ENCODE assay signal across 30 mouse cellular contexts in genomic region chr2:156668625-156669024, GRCm38 (mm10).
"Had no signal": no experiment of that assay in that cellular context is flagged by ENCODE, and none has a peak within 500 bp of the region (broad histone marks: within the 10 kb centered on the region; RNA-seq: fewer than 3 reads in every experiment).

No protein-coding gene starts in this region.

- H3K9me3 ChIP-seq: heart, embryonic 12.5 days; heart, embryonic 13.5 days; heart, embryonic 15.5 days; hindbrain, embryonic 10.5 days; hindbrain, embryonic 12.5 days; hindbrain, embryonic 13.5 days; hindbrain, embryonic 15.5 days; intestine, embryonic 15.5 days; kidney, embryonic 15.5 days had no signal

- H3K27ac ChIP-seq: heart, embryonic 13.5 days; heart, embryonic 15.5 days; hindbrain, embryonic 10.5 days; hindbrain, embryonic 12.5 days; hindbrain, embryonic 13.5 days; hindbrain, embryonic 14.5 days; hindbrain, embryonic 15.5 days; hindbrain, postnatal 0 days; intestine, embryonic 15.5 days; kidney, embryonic 15.5 days; kidney, postnatal 0 days; layer of hippocampus, adult 2 months had no signal

- H3K9ac ChIP-seq: heart, embryonic 12.5 days; heart, embryonic 13.5 days; heart, embryonic 15.5 days; hindbrain, embryonic 12.5 days; hindbrain, embryonic 13.5 days; hindbrain, embryonic 14.5 days; hindbrain, embryonic 15.5 days; intestine, embryonic 15.5 days; kidney, embryonic 15.5 days had no signal

- H3K4me3 ChIP-seq: heart, embryonic 12.5 days; heart, embryonic 13.5 days; heart, embryonic 15.5 days; hindbrain, embryonic 10.5 days; hindbrain, embryonic 12.5 days; hindbrain, embryonic 13.5 days; hindbrain, embryonic 15.5 days; intestine, embryonic 15.5 days; kidney, embryonic 15.5 days; layer of hippocampus, adult 2 months; left cerebral cortex, adult 2 months had no signal

- H3K4me1 ChIP-seq: heart, embryonic 13.5 days; heart, embryonic 15.5 days; intestine, embryonic 15.5 days; kidney, embryonic 15.5 days had no signal

- H3K27me3 ChIP-seq: hindbrain, embryonic 12.5 days; hindbrain, embryonic 15.5 days; intestine, embryonic 15.5 days; kidney, embryonic 15.5 days had no signal

- H3K36me3 ChIP-seq: heart, embryonic 12.5 days; heart, embryonic 13.5 days; heart, embryonic 15.5 days; hindbrain, embryonic 10.5 days; hindbrain, embryonic 12.5 days; hindbrain, embryonic 13.5 days; hindbrain, embryonic 15.5 days; intestine, embryonic 15.5 days; kidney, embryonic 15.5 days had no signal

- DNase-seq: heart, postnatal 10 days; heart, postnatal 14 days; heart, postnatal 36 days; heart, postnatal 4 days; kidney, adult 11 months; kidney, adult 18-20 months; kidney, adult 2 months; kidney, adult 8-10 months; kidney, adult 9 months; kidney, postnatal 10 days; kidney, postnatal 14 days; kidney, postnatal 25 days; kidney, postnatal 36 days; kidney, postnatal 4 days; layer of hippocampus, adult 9-11 months; layer of hippocampus, postnatal 36 days had no signal
